Mouse (Mus musculus) spleen, adult 2 months (tissue): ENCODE results near the gene Nbl1.

Experiments used
- CTCF ChIP-seq: fragments of 200-500 bp; IDR thresholded peaks from 2 replicates; pipeline ENCODE4 v1.5.1; 2011; ENCODE audit warnings: mild to moderate bottlenecking, inconsistent platforms; ENCODE audit not compliant: insufficient read depth, insufficient read length, insufficient replicate concordance; ENCODE audit errors: extremely low read depth
- POLR2A ChIP-seq: fragments of 200-500 bp; IDR thresholded peaks from 2 replicates; pipeline ENCODE4 v1.6.1; 2011; ENCODE audit warnings: low read depth, low read length, inconsistent platforms

GRCm38 (mm10) chr4:139088982-139089671 lies 3.7 kb downstream of the Nbl1 start:
- TF ChIP-seq POLR2A = no peak
- TF ChIP-seq CTCF = no peak
